Mouse (Mus musculus): ENCODE data around the gene Sycp2. TPM values are rescaled to one million over a fixed set of nuclear protein-coding genes. Genes with fewer than 3 reads are reported as not detected.
A peak's percentile ranks its signal among the peaks of the same experiment; 100 is the strongest.
"Not testable (repeated sequence)": the region's sequence is repeated elsewhere in the genome, so short reads cannot be mapped to it uniquely, and the experiment has no call there.

Sycp2 gene
- total RNA-seq, 2 experiments from 2014 or later = 0.25 to 0.47 TPM

- peak in 1 of 2 experiments; percentile 22 for DNase-seq (ENCODE audit: low spot score in 2 of 2)
Measured at GRCm38 (mm10) chr2:178413481-178414260, 6.2 kb upstream of the Sycp2 start.

- DNase-seq (ENCODE audit: low spot score in 2 of 2) = no peak
Measured at GRCm38 (mm10) chr2:178413081-178413480, 5.6 kb upstream of the Sycp2 start.

- DNase-seq (ENCODE audit: low spot score in 2 of 2) = peak in 1 of 2 experiments; percentile 39
Measured at GRCm38 (mm10) chr2:178412598-178412997, 5.1 kb upstream of the Sycp2 start.

- DNase-seq (ENCODE audit: low spot score in 2 of 2) = no peak
Measured at GRCm38 (mm10) chr2:178410286-178410685, 2.8 kb upstream of the Sycp2 start.

- no peak for DNase-seq (ENCODE audit: low spot score in 2 of 2)
Measured at GRCm38 (mm10) chr2:178409024-178409423, 1.5 kb upstream of the Sycp2 start.

GRCm38 (mm10) chr2:178342597-178342996, 64.9 kb downstream of the Sycp2 start:
- DNase-seq (ENCODE audit: low spot score in 2 of 2) = no peak

- DNase-seq (ENCODE audit: low spot score in 2 of 2) = not testable (repeated sequence)
Measured at GRCm38 (mm10) chr2:178342105-178342504, 65.4 kb downstream of the Sycp2 start.

GRCm38 (mm10) chr2:178339044-178339443, 68.4 kb downstream of the Sycp2 start:
- no peak for DNase-seq (ENCODE audit: low spot score in 2 of 2)

GRCm38 (mm10) chr2:178337878-178338277, 69.6 kb downstream of the Sycp2 start:
- no peak for DNase-seq (ENCODE audit: low spot score in 2 of 2)

- no peak for DNase-seq (ENCODE audit: low spot score in 2 of 2)
Measured at GRCm38 (mm10) chr2:178329986-178330385, 77.5 kb downstream of the Sycp2 start.

- DNase-seq (ENCODE audit: low spot score in 2 of 2) = no peak
Measured at GRCm38 (mm10) chr2:178329551-178329950, 77.9 kb downstream of the Sycp2 start.

GRCm38 (mm10) chr2:178327466-178328040, 79.9 kb downstream of the Sycp2 start:
- DNase-seq (ENCODE audit: low spot score in 2 of 2) = peak in 1 of 2 experiments; percentile 24

- DNase-seq (ENCODE audit: low spot score in 2 of 2) = peak in 1 of 2 experiments; percentile 4
Measured at GRCm38 (mm10) chr2:178326750-178327465, 80.6 kb downstream of the Sycp2 start.

GRCm38 (mm10) chr2:178326067-178326466, 81.4 kb downstream of the Sycp2 start:
- no peak for DNase-seq (ENCODE audit: low spot score in 2 of 2)

GRCm38 (mm10) chr2:178324818-178325217, 82.7 kb downstream of the Sycp2 start:
- peak in 1 of 2 experiments; percentile 5 for DNase-seq (ENCODE audit: low spot score in 2 of 2)

- no peak for DNase-seq (ENCODE audit: low spot score in 2 of 2)
Measured at GRCm38 (mm10) chr2:178324410-178324809, 83.1 kb downstream of the Sycp2 start.

- peak in 1 of 2 experiments; percentile 5 for DNase-seq (ENCODE audit: low spot score in 2 of 2)
Measured at GRCm38 (mm10) chr2:178321271-178321670, 86.2 kb downstream of the Sycp2 start.

- DNase-seq (ENCODE audit: low spot score in 2 of 2) = no peak
Measured at GRCm38 (mm10) chr2:178319766-178320165, 87.7 kb downstream of the Sycp2 start.

GRCm38 (mm10) chr2:178316281-178316680, 91.2 kb downstream of the Sycp2 start:
- DNase-seq (ENCODE audit: low spot score in 2 of 2) = no peak

GRCm38 (mm10) chr2:178313539-178313938, 93.9 kb downstream of the Sycp2 start:
- no peak for DNase-seq (ENCODE audit: low spot score in 2 of 2)

- DNase-seq (ENCODE audit: low spot score in 2 of 2) = no peak
Measured at GRCm38 (mm10) chr2:178304669-178305068, 102.8 kb downstream of the Sycp2 start.

GRCm38 (mm10) chr2:178304188-178304529, 103.3 kb downstream of the Sycp2 start:
- DNase-seq (ENCODE audit: low spot score in 2 of 2) = no peak
